Mouse (Mus musculus) embryonic fibroblast, embryonic 13.5 days (primary cell): ENCODE data around the gene Hemgn.

ENCODE experiments used
- CTCF ChIP-seq: IDR thresholded peaks from 2 replicates; pipeline ENCODE4 v1.5.1; 2011; ENCODE audit warnings: mild to moderate bottlenecking, control low read depth, low read length, moderate library complexity, borderline replicate concordance; ENCODE audit not compliant: insufficient read depth
- POLR2A ChIP-seq: IDR thresholded peaks from 2 replicates; pipeline ENCODE4 v1.6.1; 2011; ENCODE audit warnings: low read depth, mild to moderate bottlenecking, control low read depth, low read length, moderate library complexity

DNA sequence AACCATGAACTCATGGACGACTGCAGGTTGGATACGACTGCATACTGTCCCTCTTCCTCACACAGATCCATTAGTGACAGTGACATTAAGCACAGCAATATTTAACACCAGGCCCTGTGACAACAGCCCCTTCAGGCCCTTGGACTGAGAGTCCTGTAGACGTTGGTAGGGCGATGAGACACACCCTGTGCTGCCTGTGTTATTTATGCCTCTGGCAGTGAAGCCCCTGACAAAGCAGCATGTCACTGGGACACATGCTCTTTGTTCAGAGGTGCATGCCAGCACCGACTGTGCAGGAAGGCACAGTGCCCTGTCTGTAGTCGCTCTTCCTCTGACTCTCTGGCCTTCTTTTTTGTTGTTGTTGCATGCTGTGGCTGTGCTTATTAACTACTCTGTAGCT, 35.6 kb upstream of the Hemgn start:
- TF ChIP-seq CTCF, result no peak
- TF ChIP-seq POLR2A, result no peak
